Mouse (Mus musculus): ENCODE data around the gene Srebf2. TPM values are rescaled to one million over a fixed set of nuclear protein-coding genes. Genes with fewer than 3 reads are reported as not detected.

The Srebf2 gene
- polyA plus RNA-seq, 1 experiment, result 410 TPM

DNA sequence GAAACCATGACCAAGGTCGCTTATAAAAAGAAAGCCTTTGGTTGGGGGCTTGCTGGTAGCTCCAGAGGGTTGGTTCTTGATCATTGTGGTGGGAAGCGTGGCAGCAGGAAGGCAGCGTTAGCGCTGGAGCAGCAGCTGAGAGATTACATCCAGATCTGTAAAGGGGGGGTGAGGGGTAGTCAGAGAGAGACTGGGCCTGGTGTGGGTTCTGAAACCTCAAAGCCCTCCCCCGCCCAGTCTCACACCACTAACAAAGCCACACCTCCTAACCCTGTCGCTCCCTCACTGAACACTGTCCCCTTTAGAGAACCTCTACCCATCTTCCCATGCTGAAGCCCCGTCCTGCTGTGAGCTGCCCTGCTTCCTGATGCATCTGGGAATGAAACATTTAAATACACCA, 16.4 kb upstream of the Srebf2 start:
- Histone ChIP-seq H3K36me3 (ENCODE audit: control insufficient read depth, insufficient read depth, low read length) (no peaks in the 10 kb centered on the region), H3K4me3 (ENCODE audit: control insufficient read depth, insufficient read depth, low read length) (no peak overlapping the region), H3K4me1 (replicated peaks; ENCODE audit: control insufficient read depth, insufficient read depth, low read length) (peaks cover 32% of the 10 kb centered on the region), H3K27me3 (ENCODE audit: control insufficient read depth, insufficient read depth, low read length) (no peaks in the 10 kb centered on the region), H3K27ac (ENCODE audit: control insufficient read depth, insufficient read depth, low read length) (no peak overlapping the region)
- no peak for TF ChIP-seq CTCF (IDR thresholded peaks at IDR 0.05; ENCODE audit: borderline replicate concordance, control insufficient read depth, extremely low read depth, insufficient read depth, low read length, poor library complexity)
- TF ChIP-seq POLR2A (IDR thresholded peaks at IDR 0.05; ENCODE audit: control insufficient read depth, extremely low read depth, insufficient read depth, low read length, poor library complexity), result no peak
- no peak for DNase-seq
- 27% methylated on average over 7 of the region's 7 CpGs for WGBS

DNA sequence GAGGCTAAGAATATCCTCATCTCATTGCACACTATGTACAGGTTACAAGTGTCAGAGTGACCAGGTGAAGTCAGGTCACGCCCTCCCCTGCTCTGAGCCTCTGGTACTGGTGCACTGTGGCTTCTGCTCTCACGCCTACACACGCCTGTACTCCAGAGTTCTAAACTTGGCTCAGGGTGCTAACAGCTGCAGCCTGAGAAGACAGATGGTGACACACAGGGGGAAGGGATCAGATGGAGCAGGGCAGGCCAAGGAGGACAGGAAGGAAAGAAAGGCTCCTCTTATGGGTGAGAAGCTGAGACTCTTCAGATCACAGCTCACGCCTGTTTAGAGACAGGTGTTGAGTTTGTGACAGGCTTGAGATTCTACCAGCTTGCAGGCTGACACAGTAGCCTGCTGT, 11.6 kb upstream of the Srebf2 start:
- no peak overlapping the region for H3K4me3 ChIP-seq (ENCODE audit: control insufficient read depth, insufficient read depth, low read length)
- H3K27me3 ChIP-seq (ENCODE audit: control insufficient read depth, insufficient read depth, low read length), result no peaks in the 10 kb centered on the region
- peak; percentile 42 for DNase-seq
- 19% methylated on average over 4 of the region's 4 CpGs for WGBS
- H3K36me3 ChIP-seq (ENCODE audit: control insufficient read depth, insufficient read depth, low read length), result peaks cover 7% of the 10 kb centered on the region; the same call in 1 of the 2 replicates
- peak overlapping the region; percentile 56 for H3K27ac ChIP-seq (ENCODE audit: control insufficient read depth, insufficient read depth, low read length)
- peaks cover 26% of the 10 kb centered on the region for H3K4me1 ChIP-seq (replicated peaks; ENCODE audit: control insufficient read depth, insufficient read depth, low read length)
- TF ChIP-seq POLR2A (IDR thresholded peaks at IDR 0.05; ENCODE audit: control insufficient read depth, extremely low read depth, insufficient read depth, low read length, poor library complexity) (no peak), CTCF (IDR thresholded peaks at IDR 0.05; ENCODE audit: borderline replicate concordance, control insufficient read depth, extremely low read depth, insufficient read depth, low read length, poor library complexity) (no peak)

DNA sequence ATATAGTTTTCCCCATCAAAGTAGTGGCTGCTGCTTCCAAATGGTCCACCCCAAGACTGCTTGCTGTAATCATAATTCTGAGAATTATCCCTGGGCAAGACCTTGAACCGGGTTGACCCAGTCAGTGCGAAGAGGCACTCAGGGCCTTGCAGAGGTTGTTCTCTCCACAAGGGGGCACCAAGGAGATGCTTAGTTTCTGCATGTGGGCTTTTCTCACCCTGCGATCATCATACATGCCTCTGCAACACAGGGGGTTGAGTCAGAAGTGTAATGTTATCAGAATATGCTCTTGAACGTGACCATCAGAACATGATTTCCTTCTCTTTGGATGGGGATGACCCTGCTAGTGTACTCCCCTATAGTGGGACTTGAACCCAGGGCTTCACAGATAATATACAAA, 8.4 kb upstream of the Srebf2 start:
- no peaks in the 10 kb centered on the region for H3K27me3 ChIP-seq (ENCODE audit: control insufficient read depth, insufficient read depth, low read length)
- peak; percentile 69 for DNase-seq
- H3K27ac ChIP-seq (ENCODE audit: control insufficient read depth, insufficient read depth, low read length), result no peak overlapping the region
- peaks cover 7% of the 10 kb centered on the region; the same call in 1 of the 2 replicates for H3K36me3 ChIP-seq (ENCODE audit: control insufficient read depth, insufficient read depth, low read length)
- 63% methylated on average over 4 of the region's 4 CpGs for WGBS
- TF ChIP-seq CTCF (IDR thresholded peaks at IDR 0.05; ENCODE audit: borderline replicate concordance, control insufficient read depth, extremely low read depth, insufficient read depth, low read length, poor library complexity) (peak; percentile 69; the same call in 1 of the 2 replicates), POLR2A (IDR thresholded peaks at IDR 0.05; ENCODE audit: control insufficient read depth, extremely low read depth, insufficient read depth, low read length, poor library complexity) (no peak)
- H3K4me3 ChIP-seq (ENCODE audit: control insufficient read depth, insufficient read depth, low read length), result no peak overlapping the region
- peaks cover 39% of the 10 kb centered on the region for H3K4me1 ChIP-seq (replicated peaks; ENCODE audit: control insufficient read depth, insufficient read depth, low read length)

DNA sequence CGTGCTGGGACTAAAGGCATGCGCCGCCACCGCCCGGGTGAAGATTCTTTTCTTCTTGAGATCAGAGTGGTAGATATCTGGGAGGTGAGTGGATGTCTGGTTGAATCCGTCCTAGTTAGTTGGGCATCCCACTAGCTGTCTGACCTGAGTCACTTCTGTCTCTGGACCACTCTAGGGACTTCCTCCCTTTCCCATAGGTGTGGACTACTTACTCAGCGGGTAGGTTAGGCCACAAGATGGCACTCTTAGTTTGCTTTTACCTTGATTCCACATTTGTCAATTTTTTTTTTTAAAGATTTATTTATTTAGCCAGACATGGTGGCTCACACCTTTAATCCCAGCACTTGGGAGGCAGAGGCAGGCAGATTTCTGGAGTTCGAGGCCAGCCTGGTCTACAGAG, 7.8 kb upstream of the Srebf2 start:
- H3K4me3 ChIP-seq (ENCODE audit: control insufficient read depth, insufficient read depth, low read length), result no peak overlapping the region
- TF ChIP-seq CTCF (IDR thresholded peaks at IDR 0.05; ENCODE audit: borderline replicate concordance, control insufficient read depth, extremely low read depth, insufficient read depth, low read length, poor library complexity), result no peak
- no peak for TF ChIP-seq POLR2A (IDR thresholded peaks at IDR 0.05; ENCODE audit: control insufficient read depth, extremely low read depth, insufficient read depth, low read length, poor library complexity)
- DNase-seq, result no peak
- H3K36me3 ChIP-seq (ENCODE audit: control insufficient read depth, insufficient read depth, low read length), result peaks cover 7% of the 10 kb centered on the region; the same call in 1 of the 2 replicates
- WGBS, result 87% methylated on average over 8 of the region's 8 CpGs
- H3K27ac ChIP-seq (ENCODE audit: control insufficient read depth, insufficient read depth, low read length), result no peak overlapping the region
- H3K4me1 ChIP-seq (replicated peaks; ENCODE audit: control insufficient read depth, insufficient read depth, low read length), result peaks cover 39% of the 10 kb centered on the region
- no peaks in the 10 kb centered on the region for H3K27me3 ChIP-seq (ENCODE audit: control insufficient read depth, insufficient read depth, low read length)

DNA sequence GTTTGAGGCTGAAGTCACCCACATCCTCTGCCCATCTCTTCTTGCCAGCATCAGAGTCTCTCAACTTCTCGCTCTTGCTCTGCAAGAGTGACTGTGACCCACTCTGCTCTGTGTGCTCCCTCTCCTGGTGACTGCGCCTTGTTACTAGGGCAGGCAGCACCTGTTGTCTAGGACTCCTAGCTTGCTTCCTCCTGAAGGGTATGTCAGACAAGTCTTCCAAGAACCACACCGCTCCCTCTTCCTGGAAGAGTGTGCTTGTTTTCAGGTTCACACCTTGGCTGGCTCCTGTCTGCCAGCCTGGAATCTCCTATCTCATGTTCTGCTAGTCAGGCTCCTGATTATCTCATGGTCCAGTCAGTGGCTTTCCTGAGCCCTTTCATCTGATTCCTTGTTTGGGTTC, 6.6 kb upstream of the Srebf2 start:
- H3K4me1 ChIP-seq (replicated peaks; ENCODE audit: control insufficient read depth, insufficient read depth, low read length), result peaks cover 27% of the 10 kb centered on the region
- peak; percentile 42; the same call in 1 of the 2 replicates for TF ChIP-seq CTCF (IDR thresholded peaks at IDR 0.05; ENCODE audit: borderline replicate concordance, control insufficient read depth, extremely low read depth, insufficient read depth, low read length, poor library complexity)
- TF ChIP-seq POLR2A (IDR thresholded peaks at IDR 0.05; ENCODE audit: control insufficient read depth, extremely low read depth, insufficient read depth, low read length, poor library complexity), result no peak
- 61% methylated on average over 3 of the region's 3 CpGs for WGBS
- no peak overlapping the region for H3K27ac ChIP-seq (ENCODE audit: control insufficient read depth, insufficient read depth, low read length)
- peak; percentile 72 for DNase-seq
- no peak overlapping the region for H3K4me3 ChIP-seq (ENCODE audit: control insufficient read depth, insufficient read depth, low read length)
- peaks cover 7% of the 10 kb centered on the region; the same call in 1 of the 2 replicates for H3K36me3 ChIP-seq (ENCODE audit: control insufficient read depth, insufficient read depth, low read length)
- H3K27me3 ChIP-seq (ENCODE audit: control insufficient read depth, insufficient read depth, low read length), result no peaks in the 10 kb centered on the region

GRCm38 (mm10) chr15:82144157-82144556, 2.8 kb upstream of the Srebf2 start:
- no peak overlapping the region for H3K4me3 ChIP-seq (ENCODE audit: control insufficient read depth, insufficient read depth, low read length)
- no peaks in the 10 kb centered on the region for H3K36me3 ChIP-seq (ENCODE audit: control insufficient read depth, insufficient read depth, low read length)
- 96% methylated on average over 5 of the region's 5 CpGs for WGBS
- peaks cover 35% of the 10 kb centered on the region for H3K4me1 ChIP-seq (replicated peaks; ENCODE audit: control insufficient read depth, insufficient read depth, low read length)
- TF ChIP-seq POLR2A (IDR thresholded peaks at IDR 0.05; ENCODE audit: control insufficient read depth, extremely low read depth, insufficient read depth, low read length, poor library complexity), result no peak
- TF ChIP-seq CTCF (IDR thresholded peaks at IDR 0.05; ENCODE audit: borderline replicate concordance, control insufficient read depth, extremely low read depth, insufficient read depth, low read length, poor library complexity), result no peak
- H3K27me3 ChIP-seq (ENCODE audit: control insufficient read depth, insufficient read depth, low read length), result no peaks in the 10 kb centered on the region
- DNase-seq, result no peak
- H3K27ac ChIP-seq (ENCODE audit: control insufficient read depth, insufficient read depth, low read length), result no peak overlapping the region

DNA sequence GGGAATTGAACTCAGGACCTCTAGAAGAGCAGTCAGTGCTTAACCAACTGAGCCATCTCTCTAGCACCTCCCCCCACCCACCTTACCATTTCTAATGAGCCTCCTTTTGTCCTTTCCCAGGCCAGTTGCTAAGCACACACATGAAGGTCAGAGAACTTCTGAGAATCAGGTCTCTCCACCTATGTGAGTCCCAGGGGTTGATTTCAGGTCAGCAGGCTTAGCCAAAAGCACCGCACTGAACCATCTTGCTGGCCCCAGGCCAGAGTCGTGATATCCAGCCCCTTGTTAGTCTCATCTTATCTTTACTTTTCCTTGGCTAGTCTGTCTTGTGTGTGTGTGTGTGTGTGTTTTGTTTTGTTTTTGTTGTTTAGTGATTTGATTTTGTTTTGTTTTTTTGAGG, 1.6 kb upstream of the Srebf2 start:
- no peaks in the 10 kb centered on the region for H3K36me3 ChIP-seq (ENCODE audit: control insufficient read depth, insufficient read depth, low read length)
- 87% methylated on average over 2 of the region's 2 CpGs for WGBS
- H3K4me3 ChIP-seq (ENCODE audit: control insufficient read depth, insufficient read depth, low read length), result no peak overlapping the region
- DNase-seq, result no peak
- peaks cover 32% of the 10 kb centered on the region for H3K4me1 ChIP-seq (replicated peaks; ENCODE audit: control insufficient read depth, insufficient read depth, low read length)
- no peak overlapping the region for H3K27ac ChIP-seq (ENCODE audit: control insufficient read depth, insufficient read depth, low read length)
- TF ChIP-seq CTCF (IDR thresholded peaks at IDR 0.05; ENCODE audit: borderline replicate concordance, control insufficient read depth, extremely low read depth, insufficient read depth, low read length, poor library complexity) (no peak), POLR2A (IDR thresholded peaks at IDR 0.05; ENCODE audit: control insufficient read depth, extremely low read depth, insufficient read depth, low read length, poor library complexity) (no peak)
- no peaks in the 10 kb centered on the region for H3K27me3 ChIP-seq (ENCODE audit: control insufficient read depth, insufficient read depth, low read length)
